Mouse (Mus musculus) heart, postnatal 0 days (tissue): ENCODE data around the gene Elk3. TPM values are rescaled to one million over a fixed set of nuclear protein-coding genes. Genes with fewer than 3 reads are reported as not detected.
A peak's percentile ranks its signal among the peaks of the same experiment; 100 is the strongest.

Experiments
- ATAC-seq: fragments of 200-750 bp; cut with Nextera tagmentation; 2 replicates; pipeline ENCODE4 v1.8.0; 2017; ENCODE audit warnings: low read depth, moderate number of reproducible peaks, moderate library complexity; ENCODE audit not compliant: insufficient read depth
- DNase-seq: peaks from one replicate; pipeline ENCODE4 v3.0.0-alpha.2; 2016; ENCODE audit warnings: low spot score
- H3K27ac ChIP-seq: fragments of 300-500 bp; sonication (generic); 2 replicates; pipeline ENCODE4 v1.5.1; 2014; ENCODE audit warnings: low read depth, mild to moderate bottlenecking
- H3K27me3 ChIP-seq: fragments of 300-500 bp; sonication (generic); 2 replicates; pipeline ENCODE4 v1.6.1; 2014; ENCODE audit warnings: low read length, mixed read lengths; ENCODE audit not compliant: control insufficient read depth, insufficient read depth
- H3K36me3 ChIP-seq: fragments of 300-500 bp; sonication (generic); replicated peaks from 2 replicates; pipeline ENCODE4 v1.6.1; 2014; ENCODE audit warnings: low read length, mixed read lengths; ENCODE audit not compliant: control insufficient read depth, insufficient read depth
- H3K4me1 ChIP-seq: fragments of 300-500 bp; sonication (generic); 2 replicates; pipeline ENCODE4 v1.6.1; 2014; ENCODE audit warnings: antibody characterized with exemption; ENCODE audit not compliant: control insufficient read depth, insufficient read depth
- H3K4me2 ChIP-seq: fragments of 300-500 bp; sonication (generic); 2 replicates; pipeline ENCODE4 v1.6.1; 2014; ENCODE audit warnings: low read depth, mild to moderate bottlenecking, low read length, moderate library complexity
- H3K4me3 ChIP-seq: fragments of 300-500 bp; sonication (generic); 2 replicates; pipeline ENCODE4 v1.5.1; 2014; ENCODE audit warnings: low read depth, low read length
- H3K9ac ChIP-seq: fragments of 300-500 bp; sonication (generic); replicated peaks from 2 replicates; pipeline ENCODE4 v1.6.1; 2014; ENCODE audit warnings: low read depth, low read length, mixed read lengths
- H3K9me3 ChIP-seq: fragments of 300-500 bp; sonication (generic); replicated peaks from 2 replicates; pipeline ENCODE4 v1.6.1; 2016; ENCODE audit warnings: low read length; ENCODE audit not compliant: control insufficient read depth
- CTCF ChIP-seq: IDR thresholded peaks from 2 replicates; pipeline ENCODE4 v1.5.1; 2016; ENCODE audit warnings: antibody characterized with exemption, control low read depth, low read depth
- EP300 ChIP-seq: IDR thresholded peaks from 2 replicates; pipeline ENCODE4 v1.6.1; 2016; ENCODE audit warnings: antibody characterized with exemption, low read depth
- WGBS: fragments of 180-500 bp; shearing (Covaris S2); extraction: QIAGEN DNeasy Blood & Tissue Kit; methylation state at CpG from one replicate; pipeline ENCODE4 v1.1.7; 2014; 5-methylcytosine and 5-hydroxymethylcytosine counted together
- polyA plus RNA-seq: library from polyadenylated mRNA; unstranded; fragments of >200 nt; fragmentation: Nextera tagmentation; extraction: Ambion mirVana; gene quantifications from 2 replicates; pipeline ENCODE4 v1.2.1, GENCODE M21; 2015
- total RNA-seq: library from RNA; depleted of rRNA; stranded (reverse); fragments of >200 nt; gene quantifications from 2 replicates; pipeline ENCODE4 v1.2.3, GENCODE M21; 2014; ENCODE audit warnings: low replicate concordance

The Elk3 gene
- total and polyA plus RNA-seq, 2 experiments from 2014 or later: 34.4 to 45.0 TPM

DNA sequence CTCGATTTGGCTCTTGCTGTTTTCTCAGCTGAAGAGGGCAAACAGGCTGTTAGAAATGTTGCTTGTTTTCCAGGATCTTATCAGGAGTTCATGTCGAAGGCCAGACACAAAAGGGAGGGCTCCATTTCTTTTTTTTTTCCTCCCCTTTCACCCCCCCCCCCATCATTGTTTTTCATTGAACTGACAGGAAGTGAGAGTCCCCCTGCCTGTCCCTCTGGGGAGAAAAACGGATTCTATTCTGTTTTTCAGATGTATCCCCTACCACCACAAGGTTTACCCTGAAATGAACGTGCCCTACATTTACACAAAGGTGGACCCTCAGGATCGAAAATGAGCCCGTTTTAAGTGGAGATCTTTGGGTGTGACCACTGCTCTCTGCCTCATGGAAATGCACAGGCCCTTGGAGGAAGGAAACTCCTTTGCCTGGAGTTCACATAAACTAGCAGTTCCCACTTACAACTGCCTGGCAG, 25.6 kb upstream of the Elk3 start:
- WGBS: 49% methylated on average over 6 of the region's 6 CpGs
- no peak for TF ChIP-seq CTCF
- no peak for TF ChIP-seq EP300
- ATAC-seq (peak; percentile 64), DNase-seq (peak; percentile 64)
- no peak overlapping the region for H3K4me3 ChIP-seq
- peaks cover 12% of the 10 kb centered on the region; the same call in 1 of the 2 replicates for H3K4me1 ChIP-seq
- peak overlapping the region; percentile 86 for H3K27ac ChIP-seq
- no peaks in the 10 kb centered on the region for H3K36me3 ChIP-seq
- no peaks in the 10 kb centered on the region for H3K27me3 ChIP-seq
- peaks cover 11% of the 10 kb centered on the region for H3K9me3 ChIP-seq
- H3K9ac ChIP-seq: no peak overlapping the region
- H3K4me2 ChIP-seq: no peak overlapping the region

- no peaks in the 10 kb centered on the region for H3K36me3 ChIP-seq
- WGBS: 61% methylated on average over 16 of the region's 16 CpGs
- H3K4me2 ChIP-seq: no peak overlapping the region
- no peak overlapping the region for H3K9ac ChIP-seq
- DNase-seq (peak; percentile 59), ATAC-seq (peak; percentile 86)
- TF ChIP-seq CTCF (no peak), EP300 (peak; percentile 61; the same call in 1 of the 2 replicates)
- peak overlapping the region; percentile 86 for H3K27ac ChIP-seq
- peaks cover 12% of the 10 kb centered on the region; the same call in 1 of the 2 replicates for H3K4me1 ChIP-seq
- peaks cover 11% of the 10 kb centered on the region for H3K9me3 ChIP-seq
- no peak overlapping the region for H3K4me3 ChIP-seq
- no peaks in the 10 kb centered on the region for H3K27me3 ChIP-seq
Observed at GRCm38 (mm10) chr10:93335828-93336461, 25.0 kb upstream of the Elk3 start.

- H3K36me3 ChIP-seq: no peaks in the 10 kb centered on the region
- H3K4me1 ChIP-seq: peaks cover 12% of the 10 kb centered on the region; the same call in 1 of the 2 replicates
- H3K9me3 ChIP-seq: peaks cover 3% of the 10 kb centered on the region
- no peaks in the 10 kb centered on the region for H3K27me3 ChIP-seq
- ATAC-seq (no peak), DNase-seq (no peak)
- 47% methylated on average over 2 of the region's 2 CpGs for WGBS
- peak overlapping the region; percentile 30; the same call in 1 of the 2 replicates for H3K27ac ChIP-seq
- H3K4me2 ChIP-seq: no peak overlapping the region
- TF ChIP-seq EP300 (no peak), CTCF (no peak)
- H3K4me3 ChIP-seq: no peak overlapping the region
- H3K9ac ChIP-seq: no peak overlapping the region
Observed at GRCm38 (mm10) chr10:93335001-93335400, 24.1 kb upstream of the Elk3 start.

- no peak for TF ChIP-seq EP300
- TF ChIP-seq CTCF: no peak
- peak overlapping the region; percentile 3; the same call in 1 of the 2 replicates for H3K27ac ChIP-seq
- 44% methylated on average over 5 of the region's 5 CpGs for WGBS
Observed at GRCm38 (mm10) chr10:93333239-93333638, 22.3 kb upstream of the Elk3 start.

DNA sequence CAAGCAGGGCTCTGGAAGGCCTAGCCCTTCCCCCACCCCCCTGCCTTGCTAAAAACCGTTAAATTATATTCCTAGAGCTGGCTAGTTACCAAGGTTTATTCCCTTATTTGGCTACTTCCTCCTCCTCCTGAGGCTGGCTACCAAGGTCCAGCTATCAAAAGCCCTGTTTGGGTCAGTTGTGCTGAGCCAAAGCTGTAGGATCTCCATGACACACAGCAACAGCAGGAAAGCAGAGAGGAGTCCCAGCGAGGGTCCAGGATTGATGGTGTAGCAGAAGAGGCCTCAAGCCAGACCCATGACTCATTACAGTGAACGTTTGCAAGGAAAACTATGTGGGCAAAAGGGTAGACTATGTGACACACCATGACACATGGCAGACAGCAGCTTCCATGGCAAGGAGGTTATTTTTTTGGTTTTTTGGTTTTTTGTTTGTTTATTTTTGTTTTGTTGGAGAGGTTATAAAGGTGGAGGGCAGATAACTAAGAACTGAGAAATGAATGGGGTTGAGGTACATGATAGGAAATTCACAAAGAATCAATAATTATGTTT, 21.4 kb upstream of the Elk3 start:
- 28% methylated on average over 3 of the region's 3 CpGs for WGBS
- Histone ChIP-seq H3K9me3 (no peaks in the 10 kb centered on the region), H3K4me2 (no peak overlapping the region), H3K9ac (no peak overlapping the region), H3K27ac (no peak overlapping the region; the same call in 1 of the 2 replicates), H3K27me3 (no peaks in the 10 kb centered on the region), H3K4me3 (no peak overlapping the region), H3K4me1 (peaks cover 11% of the 10 kb centered on the region; the same call in 1 of the 2 replicates), H3K36me3 (no peaks in the 10 kb centered on the region)
- TF ChIP-seq CTCF (no peak), EP300 (no peak)
- DNase-seq (no peak), ATAC-seq (no peak)

More at GRCm38 (mm10) chr10:93333239-93333638, 22.3 kb upstream of the Elk3 start:
- Histone ChIP-seq H3K9ac (no peak overlapping the region), H3K4me2 (no peak overlapping the region), H3K4me3 (no peak overlapping the region), H3K9me3 (no peaks in the 10 kb centered on the region), H3K4me1 (peaks cover 12% of the 10 kb centered on the region; the same call in 1 of the 2 replicates), H3K27me3 (no peaks in the 10 kb centered on the region), H3K36me3 (no peaks in the 10 kb centered on the region)
- ATAC-seq (no peak), DNase-seq (no peak)
